Mouse (Mus musculus) left cerebral cortex, postnatal 10 days (tissue): ENCODE measurements at regions not wholly inside any gene's neighbourhood (a gene's known extent, or its start where the extent isn't known, plus 50 kb on each side); places are given as distances from the start of the nearest gene placed in this dataset.

Source experiments
- DNase-seq, 2 experiments: peaks; one replicate each; pipeline ENCODE4 v3.0.0; 2021 to 2022; ENCODE audit warnings: low spot score in 2 of 2, mixed read lengths in 1 of 2; ENCODE audit errors: extremely low spot score in 1 of 2
- intact Hi-C: fragments of 180-260 bp; cut with DNase I; formaldehyde crosslinking; loops from one replicate; pipeline ENCODE4 v1.15.1; 2025

DNA sequence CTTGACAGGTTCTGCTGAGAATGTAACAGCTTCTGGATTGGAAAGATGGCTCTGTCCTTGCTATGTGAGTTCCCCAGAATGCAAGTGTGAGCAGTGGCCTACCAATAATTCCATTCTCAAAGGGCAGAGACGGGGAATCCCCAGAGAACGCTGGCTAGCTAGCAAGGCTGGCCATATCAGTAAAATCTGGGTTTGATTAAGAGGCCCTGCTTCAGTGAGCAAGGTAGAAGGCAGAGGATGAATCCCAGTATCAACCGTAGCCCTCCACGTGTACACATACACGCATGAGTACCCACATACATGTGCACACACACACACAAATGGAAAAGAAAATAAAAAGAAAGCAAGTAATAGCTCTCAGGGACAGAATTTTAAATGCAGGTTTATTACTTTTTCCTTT is 55.3 kb downstream of the Tril start:
- DNase-seq: no peak

DNA sequence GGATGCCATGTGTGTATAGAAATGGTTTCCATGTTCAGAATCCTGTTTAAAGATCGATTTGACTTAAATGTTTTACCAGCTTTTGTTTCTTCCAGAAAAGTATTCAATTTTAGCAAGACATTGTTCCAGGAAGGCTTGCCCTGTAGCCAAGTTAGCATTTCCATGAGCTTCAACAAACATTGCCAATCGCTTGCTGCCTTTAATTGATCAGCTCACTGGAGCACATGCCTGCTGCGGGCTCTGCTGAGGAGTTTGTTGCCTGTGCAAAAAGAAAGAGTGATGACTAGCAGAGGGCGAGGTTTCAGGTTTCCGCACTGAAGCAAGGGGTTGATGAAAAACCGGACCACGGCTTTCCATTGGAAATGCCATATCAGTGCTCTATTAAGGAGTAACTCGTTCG is 58.0 kb downstream of the Tril start:
- no peak for DNase-seq
- intact Hi-C loops: no loop called here

More for the DNA sequence above, 55.3 kb downstream of the Tril start:
- intact Hi-C loops: no loop called here

DNA sequence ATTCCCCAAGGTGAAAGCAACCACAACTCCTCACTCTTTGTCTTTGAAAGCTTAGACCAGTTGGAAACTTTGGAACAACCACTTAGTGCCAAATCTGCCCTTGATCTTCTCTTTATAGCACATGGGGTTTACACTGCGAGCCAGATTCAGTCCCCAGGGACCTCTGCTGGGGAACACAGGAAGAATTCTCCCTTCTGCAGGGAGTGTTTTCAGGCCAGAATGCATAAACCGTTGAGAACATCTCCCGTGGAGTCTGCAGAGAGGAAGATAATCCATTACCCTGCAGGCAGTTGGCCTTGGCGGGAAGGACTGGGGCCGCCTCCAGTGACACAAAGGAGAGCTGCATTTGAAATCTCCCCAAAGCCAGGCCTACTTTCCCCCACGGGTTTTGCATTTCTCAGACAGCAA is 60.0 kb downstream of the Tril start:
- intact Hi-C loops: no loop called here
- DNase-seq: peak in 1 of 2 experiments; percentile 54

DNA sequence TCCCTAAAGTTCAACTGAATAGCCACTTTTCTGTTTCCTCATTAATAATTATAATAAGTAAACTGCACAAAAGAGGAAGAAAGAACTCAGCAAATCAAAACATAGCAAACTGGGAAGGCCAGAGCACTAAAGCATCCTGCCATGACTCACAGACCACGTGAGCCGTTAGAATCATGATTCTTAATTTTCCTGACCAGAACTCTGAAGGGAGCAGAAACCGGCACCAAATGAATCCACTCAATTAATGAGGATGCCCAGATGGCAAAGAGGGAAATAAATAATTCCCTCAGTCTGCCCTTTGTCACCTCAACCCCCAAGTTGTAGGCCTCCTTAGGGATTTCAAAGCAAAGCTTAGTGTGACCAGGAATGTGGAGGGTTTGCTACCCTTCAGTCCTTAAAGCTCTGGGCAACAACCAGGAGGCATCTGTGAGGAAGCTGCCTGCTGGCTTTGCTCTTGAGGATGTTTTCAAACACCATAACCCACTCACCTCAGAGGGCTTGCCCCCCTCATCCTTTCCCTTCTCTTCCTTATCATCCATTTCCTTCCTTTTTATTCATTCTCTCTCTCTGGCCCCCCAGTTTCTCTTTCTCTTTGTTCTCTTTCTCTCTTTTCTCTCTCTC is 60.8 kb downstream of the Tril start:
- no peak for DNase-seq
- intact Hi-C loops: no loop called here

DNA sequence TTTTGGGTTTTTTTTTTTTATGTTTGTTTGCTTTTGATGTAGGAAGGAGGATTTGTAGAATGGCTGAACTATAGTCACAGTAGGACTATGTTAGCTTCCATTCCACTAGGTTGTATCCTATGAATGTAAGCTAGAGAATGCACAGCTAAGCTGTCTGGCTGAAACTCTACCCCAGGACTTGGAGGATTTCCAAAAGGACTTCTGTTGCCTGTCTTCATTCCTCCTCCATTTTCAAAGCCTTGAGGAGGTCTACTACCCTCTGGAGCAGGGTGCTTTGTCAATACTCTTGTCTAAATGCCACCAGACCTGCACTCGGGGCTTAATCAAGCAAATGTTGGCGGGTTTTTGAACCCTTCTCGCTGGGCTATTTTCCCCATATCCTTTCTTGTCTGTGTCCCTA is 66.3 kb downstream of the Tril start:
- DNase-seq: no peak
- intact Hi-C loops: no loop called here

DNA sequence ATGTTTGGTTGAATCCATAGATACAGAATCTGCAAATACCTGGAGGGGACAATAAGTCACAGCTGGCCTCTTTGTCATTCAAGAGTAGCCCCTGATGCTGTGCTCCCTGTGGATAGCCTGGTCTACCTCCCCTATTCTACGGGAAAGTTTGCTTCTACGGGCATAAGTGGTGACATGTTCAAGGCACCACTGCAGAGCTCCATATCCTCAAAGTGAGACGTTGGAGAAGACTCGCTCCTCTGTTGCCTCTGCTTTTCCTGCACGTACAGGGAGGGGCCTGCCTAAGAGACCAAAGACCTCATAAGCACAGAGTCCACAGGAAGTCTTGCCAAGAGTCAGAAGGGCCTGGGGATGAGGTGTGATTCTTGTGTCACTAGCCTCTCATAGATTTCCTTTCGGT is 70.1 kb downstream of the Tril start:
- no peak for DNase-seq
- intact Hi-C loops: no loop called here
